Comparison of ENCODE assay signal across 24 mouse cellular contexts in the genomic region with DNA sequence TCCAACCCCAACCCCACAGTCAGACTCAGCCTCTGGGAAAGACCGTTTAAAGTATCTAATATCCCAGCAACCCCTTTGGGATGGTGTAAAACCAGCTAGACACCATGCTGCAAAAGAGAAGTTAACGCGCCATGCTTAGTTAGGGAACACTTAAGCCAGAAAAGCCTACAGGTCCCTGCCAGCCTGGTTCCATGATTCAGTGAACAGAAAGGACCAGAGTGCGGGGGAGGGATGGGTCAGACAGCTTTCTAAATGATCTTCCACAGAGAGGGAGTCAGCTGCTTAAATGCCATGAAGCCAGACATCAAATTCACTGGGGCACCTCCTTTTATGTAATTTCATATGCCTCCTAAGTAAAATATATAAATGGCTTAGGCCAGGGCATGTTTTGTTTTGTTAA.
DNase-seq lines count a peak whose midpoint lies in the region; ATAC-seq and TF ChIP-seq lines count a peak whose summit lies in the region.
"Had no signal": no experiment of that assay in that cellular context is flagged by ENCODE, and none has a peak within 500 bp of the region (broad histone marks: within the 10 kb centered on the region; RNA-seq: fewer than 3 reads in every experiment).

No protein-coding gene starts in this region.

- H3K36me3 ChIP-seq in hindbrain, postnatal 0 days (ENCODE audit: insufficient read depth, low read length) = no peaks in the 10 kb centered on the region
- no peaks in the 10 kb centered on the region for H3K36me3 ChIP-seq in hindbrain, embryonic 11.5 days (ENCODE audit: control insufficient read depth, insufficient read depth, low read length)
- H3K36me3 ChIP-seq: heart, embryonic 13.5 days; hindbrain, embryonic 12.5 days; midbrain, embryonic 10.5 days had no signal

- no peak overlapping the region for H3K4me3 ChIP-seq in hindbrain, postnatal 0 days (ENCODE audit: low read length)
- no peak overlapping the region for H3K4me3 ChIP-seq in hindbrain, embryonic 11.5 days (ENCODE audit: low read depth, low read length)
- no peak overlapping the region for H3K4me3 ChIP-seq in layer of hippocampus, adult 2 months
- H3K4me3 ChIP-seq: heart, adult 2 months; heart, embryonic 13.5 days; hindbrain, embryonic 12.5 days; midbrain, embryonic 10.5 days had no signal

- no peaks in the 10 kb centered on the region for H3K27me3 ChIP-seq in hindbrain, postnatal 0 days (ENCODE audit: insufficient read depth, low read length)
- H3K27me3 ChIP-seq in hindbrain, embryonic 11.5 days (ENCODE audit: control insufficient read depth, insufficient read depth, low read length) = no peaks in the 10 kb centered on the region
- H3K27me3 ChIP-seq: heart, embryonic 13.5 days; hindbrain, embryonic 12.5 days had no signal

- WGBS in hindbrain, postnatal 0 days = 58% methylated on average over 4 of the region's 4 CpGs
- WGBS in hindbrain, embryonic 11.5 days = 76% methylated on average over 4 of the region's 4 CpGs

- no peak overlapping the region for H3K27ac ChIP-seq in hindbrain, postnatal 0 days
- H3K27ac ChIP-seq in hindbrain, embryonic 11.5 days (ENCODE audit: low read depth, low read length) = no peak overlapping the region
- peak overlapping the region; percentile 70 for H3K27ac ChIP-seq in layer of hippocampus, adult 2 months
- H3K27ac ChIP-seq: heart, adult 2 months; heart, embryonic 13.5 days; hindbrain, embryonic 12.5 days; macrophage; midbrain, embryonic 10.5 days had no signal

- no peaks in the 10 kb centered on the region for H3K9me3 ChIP-seq in hindbrain, postnatal 0 days (ENCODE audit: low read length)
- no peaks in the 10 kb centered on the region for H3K9me3 ChIP-seq in hindbrain, embryonic 11.5 days (ENCODE audit: control insufficient read depth, low read length)
- H3K9me3 ChIP-seq: hindbrain, embryonic 12.5 days had no signal

- TF ChIP-seq CTCF in hindbrain, postnatal 0 days (IDR thresholded peaks at IDR 0.05; ENCODE audit: low read depth) = no peak
- no peak for TF ChIP-seq CTCF in layer of hippocampus, adult 2 months (conservative IDR thresholded peaks at IDR 0.05)

- no peak overlapping the region for H3K4me2 ChIP-seq in hindbrain, postnatal 0 days (ENCODE audit: low read depth, low read length)
- H3K4me2 ChIP-seq in hindbrain, embryonic 11.5 days (replicated peaks; ENCODE audit: low read depth, low read length) = no peak overlapping the region
- H3K4me2 ChIP-seq: heart, embryonic 13.5 days; hindbrain, embryonic 12.5 days; liver, embryonic 11.5 days had no signal

- 0 out of 2 replicates have a peak, but pooled peaks cover 6% of the 10 kb centered on the region for H3K4me1 ChIP-seq in hindbrain, postnatal 0 days (ENCODE audit: insufficient read depth, low read length)
- H3K4me1 ChIP-seq in hindbrain, embryonic 11.5 days (replicated peaks; ENCODE audit: control insufficient read depth, insufficient read depth, low read length) = no peaks in the 10 kb centered on the region
- H3K4me1 ChIP-seq: heart, embryonic 13.5 days; hindbrain, embryonic 12.5 days; midbrain, embryonic 10.5 days had no signal

- ATAC-seq in hindbrain, postnatal 0 days = no peak
- ATAC-seq in hindbrain, embryonic 11.5 days (ENCODE audit: low FRiP score) = no peak
- ATAC-seq: forebrain, postnatal 0 days; liver, postnatal 0 days; lung, postnatal 0 days had no signal

- DNase-seq in cerebellum, postnatal 10 days = peak; percentile 50 to 57
- no peak for DNase-seq in cerebellum, adult 9-10 months
- peak; percentile 20 for DNase-seq in hindbrain, postnatal 0 days (ENCODE audit: low spot score)
- no peak for DNase-seq in hindbrain, embryonic 11.5 days (ENCODE audit: low spot score)
- DNase-seq in layer of hippocampus, adult 2 months (ENCODE audit: low spot score in 2 of 2) = no peak
- DNase-seq in layer of hippocampus, postnatal 36 days = no peak
- peak; percentile 0 to 5 for DNase-seq in urinary bladder, adult 18-20 months (ENCODE audit: low spot score in 2 of 2)
- no peak for DNase-seq in urinary bladder, adult 2 months (ENCODE audit: low spot score)
- DNase-seq: adrenal gland, postnatal 25 days; cerebellum, adult 11 months; forebrain, postnatal 0 days; gastrocnemius, postnatal 36 days; heart, adult 2 months; heart, postnatal 14 days; kidney, adult 9 months; liver, postnatal 0 days; thymus, adult 18-20 months; thymus, postnatal 36 days had no signal

- H3K9ac ChIP-seq in hindbrain, postnatal 0 days (replicated peaks; ENCODE audit: low read length) = no peak overlapping the region
- no peak overlapping the region for H3K9ac ChIP-seq in hindbrain, embryonic 11.5 days (ENCODE audit: low read depth, low read length)
- H3K9ac ChIP-seq: forebrain, postnatal 0 days; heart, embryonic 13.5 days; hindbrain, embryonic 12.5 days; liver, postnatal 0 days had no signal

Comparison
In these comparisons a context has a peak if more than half of its experiments do, and no peak if none do; other contexts are left out.
1. DNase-seq: peak in cerebellum, postnatal 10 days (2 of 2), hindbrain, postnatal 0 days (single experiment) and urinary bladder, adult 18-20 months (2 of 2); none in cerebellum, adult 9-10 months (single experiment), hindbrain, embryonic 11.5 days (single experiment), layer of hippocampus, adult 2 months (0 of 2), layer of hippocampus, postnatal 36 days (0 of 2) and urinary bladder, adult 2 months (single experiment).